Mouse (Mus musculus) G1E (cell line): ENCODE results near the gene Spocd1. TPM values are rescaled to one million over a fixed set of nuclear protein-coding genes. Genes with fewer than 3 reads are reported as not detected.

ENCODE experiments used
- ATAC-seq: 2 replicates; pipeline ENCODE4 v1.8.0; 2016; ENCODE audit warnings: mild to moderate bottlenecking; ENCODE audit not compliant: insufficient number of reproducible peaks, poor library complexity, low FRiP score, severe bottlenecking; ENCODE audit errors: extremely low read depth
- DNase-seq: peaks from one replicate; pipeline ENCODE4 v3.0.0; 2012; ENCODE audit warnings: low spot score
- H3K27me3 ChIP-seq: 2 replicates; pipeline ENCODE4 v1.6.1; 2012; ENCODE audit warnings: mild to moderate bottlenecking, low read length, inconsistent platforms; ENCODE audit not compliant: insufficient read depth
- H3K36me3 ChIP-seq: replicated peaks from 2 replicates; pipeline ENCODE3; 2012; ENCODE audit warnings: mild to moderate bottlenecking, inconsistent platforms
- H3K4me1 ChIP-seq: 2 replicates; pipeline ENCODE4 v1.6.1; 2012; ENCODE audit warnings: low read depth, low read length, inconsistent platforms, mixed read lengths; ENCODE audit not compliant: insufficient read depth
- H3K4me3 ChIP-seq: 2 replicates; pipeline ENCODE4 v1.5.1; 2012; ENCODE audit warnings: low read depth, mild to moderate bottlenecking, inconsistent platforms, low read length, moderate library complexity, mixed read lengths
- H3K9me3 ChIP-seq: replicated peaks from 2 replicates; pipeline ENCODE4 v1.6.1; 2012; ENCODE audit warnings: inconsistent platforms
- CTCF ChIP-seq: IDR thresholded peaks from 2 replicates; pipeline ENCODE4 v1.5.1; 2012; ENCODE audit warnings: low read depth, low read length, inconsistent platforms, mixed read lengths
- GATA1 ChIP-seq: IDR thresholded peaks from 2 replicates; pipeline ENCODE4 v1.6.1; 2012; ENCODE audit warnings: borderline replicate concordance, low read length, inconsistent platforms, mixed read lengths
- GATA2 ChIP-seq: IDR thresholded peaks from 2 replicates; pipeline ENCODE4 v1.6.1; 2012; ENCODE audit warnings: low read depth, low read length, inconsistent platforms, borderline replicate concordance
- POLR2AphosphoS5 ChIP-seq: IDR thresholded peaks from 2 replicates; pipeline ENCODE4 v1.6.1; 2012; ENCODE audit warnings: low read depth, low read length, inconsistent platforms; ENCODE audit not compliant: insufficient replicate concordance
- TAL1 ChIP-seq: conservative IDR thresholded peaks from 2 replicates; pipeline ENCODE4 v1.6.1; 2012; ENCODE audit warnings: low read depth, low read length, inconsistent platforms, mixed read lengths
- polyA plus RNA-seq: library from polyadenylated mRNA; stranded (reverse); fragments of >175 nt; gene quantifications from 2 replicates; pipeline ENCODE4 v1.2.3, GENCODE M21; 2012
- total RNA-seq, 2 experiments: library from RNA; stranded (forward) in 1 of 2; stranded (reverse) in 1 of 2; fragments of 200-1000 nt in 1 of 2; fragments of >200 nt in 1 of 2; fragmentation: Nextera tagmentation in 1 of 2; gene quantifications; 2 replicates each; pipeline ENCODE4 v1.2.3; 2014 to 2017

Spocd1 gene
- total and polyA plus RNA-seq, 3 experiments, result not detected

GRCm38 (mm10) chr4:130002157-130002556 lies 73.1 kb downstream of the Spocd1 start:
- Histone ChIP-seq H3K4me3 (no peak overlapping the region), H3K27me3 (peaks cover 28% of the 10 kb centered on the region), H3K36me3 (no peaks in the 10 kb centered on the region), H3K9me3 (no peaks in the 10 kb centered on the region), H3K4me1 (no peaks in the 10 kb centered on the region)
- TF ChIP-seq GATA1 (no peak), TAL1 (no peak), CTCF (no peak), GATA2 (no peak), POLR2AphosphoS5 (no peak)
- no peak for DNase-seq
- ATAC-seq, result no peak

DNA sequence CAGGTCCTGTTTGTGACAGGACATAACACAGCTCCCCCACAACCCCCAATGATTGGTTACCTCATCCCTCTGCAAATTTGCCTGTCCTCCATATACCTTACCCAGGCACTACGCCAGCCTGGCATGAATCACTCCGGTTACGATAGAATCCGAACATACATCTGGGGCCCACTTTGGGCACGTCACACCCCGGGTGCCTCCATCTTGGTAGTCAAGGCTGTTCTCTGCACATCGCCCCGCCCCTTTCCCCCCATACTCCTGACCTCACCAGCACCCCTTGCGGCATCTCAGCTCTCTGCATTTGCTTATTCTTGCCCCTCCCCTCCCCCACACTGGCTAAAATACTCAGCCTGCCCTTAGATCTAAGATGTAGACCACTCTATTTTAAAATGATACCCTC lies 76.5 kb downstream of the Spocd1 start:
- Histone ChIP-seq H3K27me3 (peaks cover 30% of the 10 kb centered on the region; the same call in 1 of the 2 replicates), H3K4me3 (no peak overlapping the region), H3K36me3 (no peaks in the 10 kb centered on the region), H3K4me1 (no peaks in the 10 kb centered on the region), H3K9me3 (no peaks in the 10 kb centered on the region)
- TF ChIP-seq GATA2 (no peak), CTCF (no peak), POLR2AphosphoS5 (no peak), TAL1 (no peak), GATA1 (no peak)
- DNase-seq (no peak), ATAC-seq (no peak)

GRCm38 (mm10) chr4:130006533-130006932 lies 77.5 kb downstream of the Spocd1 start:
- no peaks in the 10 kb centered on the region for H3K9me3 ChIP-seq
- TF ChIP-seq CTCF (no peak), TAL1 (no peak), GATA1 (no peak), POLR2AphosphoS5 (no peak), GATA2 (no peak)
- DNase-seq (no peak), ATAC-seq (no peak)
- H3K4me1 ChIP-seq, result no peaks in the 10 kb centered on the region
- H3K4me3 ChIP-seq, result no peak overlapping the region
- no peaks in the 10 kb centered on the region for H3K36me3 ChIP-seq
- peaks cover 30% of the 10 kb centered on the region; the same call in 1 of the 2 replicates for H3K27me3 ChIP-seq

Other genes starting within 250 kb of the Spocd1 start
- gene Tmem39b, start 232.4 kb upstream of the Spocd1 start, total RNA-seq (2014; fragmentation: Nextera tagmentation), result 18.3 and 24.8 TPM in 2 replicates
- gene Tmem39b, start 232.4 kb upstream of the Spocd1 start, total RNA-seq (2017), result 2.1 and 3.9 TPM in 2 replicates
- gene Tmem39b, start 232.4 kb upstream of the Spocd1 start, polyA plus RNA-seq, result 31.1 and 34.3 TPM in 2 replicates
- 133 and 137 TPM in 2 replicates for gene Khdrbs1, start 186.9 kb upstream of the Spocd1 start, total RNA-seq (2014; fragmentation: Nextera tagmentation)
- 72.6 and 87.2 TPM in 2 replicates for gene Khdrbs1, start 186.9 kb upstream of the Spocd1 start, total RNA-seq (2017)
- 260 and 353 TPM in 2 replicates for gene Khdrbs1, start 186.9 kb upstream of the Spocd1 start, polyA plus RNA-seq
- gene Ptp4a2, start 118.0 kb upstream of the Spocd1 start, total RNA-seq (2014; fragmentation: Nextera tagmentation), result 712 and 801 TPM in 2 replicates
- gene Ptp4a2, start 118.0 kb upstream of the Spocd1 start, total RNA-seq (2017), result 371 and 464 TPM in 2 replicates
- gene Ptp4a2, start 118.0 kb upstream of the Spocd1 start, polyA plus RNA-seq, result 37.5 and 45.6 TPM in 2 replicates
- gene Adgrb2, start 55.6 kb downstream of the Spocd1 start, total RNA-seq (2014; fragmentation: Nextera tagmentation), result not detected in 2 replicates
- 0.71 TPM in 1 of 2 replicates, not detected in the other for gene Adgrb2, start 55.6 kb downstream of the Spocd1 start, total RNA-seq (2017)
- not detected in 2 replicates for gene Adgrb2, start 55.6 kb downstream of the Spocd1 start, polyA plus RNA-seq
- not detected in 2 replicates for gene Col16a1, start 118.6 kb downstream of the Spocd1 start, total RNA-seq (2014; fragmentation: Nextera tagmentation)
- gene Col16a1, start 118.6 kb downstream of the Spocd1 start, total RNA-seq (2017), result not detected in 2 replicates
- 0.08 TPM in 1 of 2 replicates, not detected in the other for gene Col16a1, start 118.6 kb downstream of the Spocd1 start, polyA plus RNA-seq
- gene Pef1, start 173.3 kb downstream of the Spocd1 start, total RNA-seq (2014; fragmentation: Nextera tagmentation), result 79.7 and 84.6 TPM in 2 replicates
- 23.8 and 24.8 TPM in 2 replicates for gene Pef1, start 173.3 kb downstream of the Spocd1 start, total RNA-seq (2017)
- gene Pef1, start 173.3 kb downstream of the Spocd1 start, polyA plus RNA-seq, result 20.9 and 25.5 TPM in 2 replicates
- not detected in 2 replicates for gene Hcrtr1, start 210.1 kb downstream of the Spocd1 start, total RNA-seq (2014; fragmentation: Nextera tagmentation)
- not detected in 2 replicates for gene Hcrtr1, start 210.1 kb downstream of the Spocd1 start, total RNA-seq (2017)
- not detected in 2 replicates for gene Hcrtr1, start 210.1 kb downstream of the Spocd1 start, polyA plus RNA-seq
- 3.2 TPM in 1 of 2 replicates, not detected in the other for gene Tinagl1, start 245.9 kb downstream of the Spocd1 start, total RNA-seq (2014; fragmentation: Nextera tagmentation)
- gene Tinagl1, start 245.9 kb downstream of the Spocd1 start, total RNA-seq (2017), result 0.06 and 0.38 TPM in 2 replicates
- gene Tinagl1, start 245.9 kb downstream of the Spocd1 start, polyA plus RNA-seq, result 0.08 and 0.13 TPM in 2 replicates